Mouse (Mus musculus) limb, embryonic 13.5 days (tissue): ENCODE data around the gene Slc16a10. TPM values are rescaled to one million over a fixed set of nuclear protein-coding genes. Genes with fewer than 3 reads are reported as not detected.

Experiments
- ATAC-seq: fragments of 200-750 bp; cut with Nextera tagmentation; 2 replicates; pipeline ENCODE4 v1.8.0; 2017; ENCODE audit warnings: low read depth, moderate number of reproducible peaks, moderate TSS enrichment; ENCODE audit not compliant: low FRiP score
- H3K27ac ChIP-seq: fragments of 300-500 bp; sonication (generic); 2 replicates; pipeline ENCODE4 v1.5.1; 2015; ENCODE audit warnings: inconsistent platforms, mild to moderate bottlenecking, moderate library complexity
- H3K27me3 ChIP-seq: fragments of 300-500 bp; sonication (generic); 2 replicates; pipeline ENCODE4 v1.6.1; 2015; ENCODE audit warnings: mild to moderate bottlenecking, inconsistent platforms
- H3K36me3 ChIP-seq: fragments of 300-500 bp; sonication (generic); 2 replicates; pipeline ENCODE4 v1.6.1; 2015; ENCODE audit warnings: inconsistent platforms, mild to moderate bottlenecking, moderate library complexity
- H3K4me1 ChIP-seq: fragments of 300-500 bp; sonication (generic); 2 replicates; pipeline ENCODE4 v1.6.1; 2015; ENCODE audit warnings: inconsistent platforms
- H3K4me2 ChIP-seq: fragments of 300-500 bp; sonication (generic); replicated peaks from 2 replicates; pipeline ENCODE4 v1.6.1; 2015; ENCODE audit warnings: inconsistent platforms, mild to moderate bottlenecking, moderate library complexity
- H3K4me3 ChIP-seq: fragments of 300-500 bp; sonication (generic); 2 replicates; pipeline ENCODE4 v1.5.1; 2015; ENCODE audit warnings: moderate library complexity, mild to moderate bottlenecking, inconsistent platforms
- H3K9ac ChIP-seq: fragments of 300-500 bp; sonication (generic); 2 replicates; pipeline ENCODE4 v1.6.1; 2015; ENCODE audit warnings: mild to moderate bottlenecking, inconsistent platforms
- H3K9me3 ChIP-seq: fragments of 300-500 bp; sonication (generic); 2 replicates; pipeline ENCODE4 v1.6.1; 2016; ENCODE audit warnings: inconsistent platforms
- WGBS: fragments of 180-500 bp; shearing (Covaris S2); methylation state at CpG from one replicate; pipeline ENCODE4 v1.1.7; 2015; 5-methylcytosine and 5-hydroxymethylcytosine counted together
- polyA plus RNA-seq: library from polyadenylated mRNA; unstranded; fragments of >200 nt; fragmentation: Nextera tagmentation; extraction: Ambion mirVana; gene quantifications from 2 replicates; pipeline ENCODE4 v1.2.1, GENCODE M21; 2015

Gene Slc16a10
- polyA plus RNA-seq, 1 experiment from 2014 or later = 7.9 TPM

- no peak overlapping the region for H3K4me2 ChIP-seq
- no peak overlapping the region for H3K9ac ChIP-seq
- no peaks in the 10 kb centered on the region for H3K36me3 ChIP-seq
- H3K9me3 ChIP-seq = no peaks in the 10 kb centered on the region
- 85% methylated on average over 6 of the region's 6 CpGs for WGBS
- no peak overlapping the region for H3K4me3 ChIP-seq
- no peak overlapping the region for H3K27ac ChIP-seq
- no peaks in the 10 kb centered on the region for H3K27me3 ChIP-seq
- peaks cover 8% of the 10 kb centered on the region for H3K4me1 ChIP-seq
- no peak for ATAC-seq
Observed at GRCm38 (mm10) chr10:40077960-40078353, 64.1 kb downstream of the Slc16a10 start.

- H3K4me3 ChIP-seq = no peak overlapping the region
- no peak overlapping the region for H3K9ac ChIP-seq
- ATAC-seq = no peak
- H3K4me1 ChIP-seq = peaks cover 8% of the 10 kb centered on the region
- H3K36me3 ChIP-seq = no peaks in the 10 kb centered on the region
- 89% methylated on average over 4 of the region's 4 CpGs for WGBS
- no peaks in the 10 kb centered on the region for H3K9me3 ChIP-seq
- no peak overlapping the region for H3K4me2 ChIP-seq
- H3K27me3 ChIP-seq = no peaks in the 10 kb centered on the region
- no peak overlapping the region for H3K27ac ChIP-seq
Observed at GRCm38 (mm10) chr10:40077346-40077959, 64.6 kb downstream of the Slc16a10 start.

- H3K36me3 ChIP-seq = no peaks in the 10 kb centered on the region
- peaks cover 12% of the 10 kb centered on the region for H3K4me1 ChIP-seq
- ATAC-seq = no peak
- no peak overlapping the region for H3K4me3 ChIP-seq
- no peak overlapping the region for H3K9ac ChIP-seq
- no peak overlapping the region for H3K4me2 ChIP-seq
- no peaks in the 10 kb centered on the region for H3K9me3 ChIP-seq
- H3K27ac ChIP-seq = no peak overlapping the region
- H3K27me3 ChIP-seq = no peaks in the 10 kb centered on the region
- WGBS = 87% methylated on average over 6 of the region's 6 CpGs
Observed at GRCm38 (mm10) chr10:40073608-40074007, 68.5 kb downstream of the Slc16a10 start.

DNA sequence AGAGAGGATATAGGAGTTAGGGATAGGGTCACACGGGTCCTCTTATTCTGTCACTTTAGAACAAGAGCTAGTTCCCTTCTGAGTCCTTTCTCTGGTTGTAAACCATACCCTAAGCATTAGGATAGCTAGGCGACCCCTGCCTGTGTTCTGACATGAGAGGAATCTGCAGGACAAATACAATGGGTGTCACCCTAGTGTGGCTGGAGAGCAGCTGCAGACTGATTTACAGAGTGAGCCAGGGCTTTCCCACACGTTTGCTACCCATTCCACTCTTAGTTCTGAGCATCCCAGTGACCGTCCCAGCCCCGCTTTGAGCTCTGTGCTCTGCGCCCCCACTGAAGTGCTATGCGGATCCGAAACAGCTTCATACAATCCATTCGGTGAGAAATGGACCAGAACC lies 71.4 kb downstream of the Slc16a10 start:
- Histone ChIP-seq H3K9ac (no peak overlapping the region), H3K9me3 (no peaks in the 10 kb centered on the region), H3K36me3 (no peaks in the 10 kb centered on the region), H3K4me1 (peaks cover 25% of the 10 kb centered on the region), H3K27ac (no peak overlapping the region), H3K4me3 (no peak overlapping the region), H3K4me2 (no peak overlapping the region), H3K27me3 (no peaks in the 10 kb centered on the region)
- ATAC-seq = 0 out of 2 replicates have a peak, but pooled peaks have one; percentile 45
- WGBS = 75% methylated on average over 9 of the region's 9 CpGs

DNA sequence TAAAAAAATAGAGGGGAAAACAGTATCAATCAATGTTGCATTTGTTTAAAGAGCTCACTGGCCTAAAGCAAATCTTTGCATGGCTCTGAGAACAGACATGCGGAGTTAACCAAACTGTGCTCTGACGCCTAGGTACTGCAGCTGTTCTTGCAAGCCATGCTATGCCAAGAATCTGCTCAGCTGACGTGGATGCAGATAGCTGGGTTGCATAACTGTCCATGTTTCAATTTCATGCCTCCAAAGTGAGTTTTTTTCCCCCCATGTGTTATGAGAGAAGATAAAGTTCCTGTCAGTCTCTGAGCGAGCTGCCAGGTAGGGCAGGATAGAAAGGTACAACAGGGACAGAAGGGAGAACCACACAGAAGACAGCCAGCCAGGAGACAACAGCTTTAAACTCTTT lies 72.8 kb downstream of the Slc16a10 start:
- Histone ChIP-seq H3K9ac (no peak overlapping the region), H3K27ac (peak overlapping the region; percentile 33; the same call in 1 of the 2 replicates), H3K4me3 (no peak overlapping the region), H3K9me3 (no peaks in the 10 kb centered on the region), H3K4me2 (no peak overlapping the region), H3K27me3 (no peaks in the 10 kb centered on the region), H3K36me3 (no peaks in the 10 kb centered on the region), H3K4me1 (peaks cover 33% of the 10 kb centered on the region)
- no peak for ATAC-seq
- WGBS = 50% methylated on average over 4 of the region's 4 CpGs

DNA sequence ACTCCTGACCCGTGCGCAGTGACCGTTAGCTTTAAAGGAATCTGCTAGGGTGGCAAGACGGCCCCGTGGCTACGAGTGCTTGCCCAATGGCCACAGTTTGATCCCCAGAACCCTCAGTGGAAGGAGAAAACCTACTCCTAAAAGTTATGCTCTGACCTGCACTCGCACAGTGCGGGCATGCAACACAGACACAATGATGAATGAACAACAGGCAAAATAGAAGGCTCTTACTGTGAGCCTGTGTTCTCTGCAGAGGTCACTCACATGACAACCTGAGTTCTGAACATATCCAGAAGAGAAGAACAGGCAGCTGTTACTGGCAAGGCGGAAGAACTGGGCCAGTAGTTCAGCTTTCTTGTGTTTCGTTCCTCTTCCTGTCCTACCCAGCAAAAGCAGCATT lies 73.5 kb downstream of the Slc16a10 start:
- 76% methylated on average over 10 of the region's 10 CpGs for WGBS
- Histone ChIP-seq H3K9ac (no peak overlapping the region), H3K4me3 (no peak overlapping the region), H3K4me1 (peaks cover 33% of the 10 kb centered on the region), H3K27me3 (no peaks in the 10 kb centered on the region), H3K27ac (no peak overlapping the region; the same call in 1 of the 2 replicates), H3K4me2 (no peak overlapping the region), H3K36me3 (no peaks in the 10 kb centered on the region), H3K9me3 (no peaks in the 10 kb centered on the region)
- no peak for ATAC-seq

- Histone ChIP-seq H3K4me1 (peaks cover 37% of the 10 kb centered on the region), H3K4me2 (no peak overlapping the region), H3K27ac (no peak overlapping the region), H3K9ac (no peak overlapping the region), H3K9me3 (no peaks in the 10 kb centered on the region), H3K4me3 (no peak overlapping the region), H3K27me3 (no peaks in the 10 kb centered on the region), H3K36me3 (no peaks in the 10 kb centered on the region)
- WGBS = 39% methylated on average over 1 of the region's 1 CpGs
- no peak for ATAC-seq
Observed at GRCm38 (mm10) chr10:40067529-40067928, 74.5 kb downstream of the Slc16a10 start.

DNA sequence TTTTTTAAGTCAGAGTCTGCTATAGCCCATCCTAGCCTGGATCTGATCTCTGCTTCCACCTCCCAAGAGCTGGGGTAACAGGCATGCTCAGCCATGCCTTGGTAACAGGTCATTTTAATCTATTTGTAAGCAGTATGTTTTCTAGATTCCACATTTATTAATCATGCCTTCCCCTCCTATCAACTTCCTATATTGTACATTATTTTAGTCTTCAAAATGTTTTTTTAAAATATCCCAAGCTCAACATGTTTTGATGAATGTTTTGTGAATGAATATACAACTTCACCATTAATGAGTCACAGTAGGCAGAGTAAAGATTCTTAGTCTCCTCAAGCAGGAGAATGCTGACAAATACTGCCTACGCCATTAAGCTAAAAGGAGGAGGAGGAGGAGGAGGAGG lies 75.0 kb downstream of the Slc16a10 start:
- H3K9ac ChIP-seq = no peak overlapping the region
- no peak for ATAC-seq

DNA sequence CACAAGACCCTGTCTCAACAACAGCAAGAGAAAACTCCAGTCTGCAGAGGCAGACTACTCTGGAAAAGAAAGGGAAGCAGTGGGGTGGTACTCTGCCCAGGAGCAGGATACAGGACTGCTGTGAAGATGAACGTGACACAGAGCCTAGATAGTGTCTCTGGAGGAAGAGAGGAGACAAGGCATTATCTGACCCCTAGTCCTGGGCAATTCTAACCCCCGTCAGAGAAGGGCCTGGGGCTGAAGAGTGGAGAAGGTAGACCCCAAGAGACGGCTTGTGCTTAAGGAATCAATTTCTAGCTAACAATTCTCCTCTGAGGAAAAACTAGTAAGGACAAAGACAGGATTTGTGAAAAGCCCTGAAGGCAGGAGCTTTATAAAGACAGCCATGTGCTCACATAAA lies 76.7 kb downstream of the Slc16a10 start:
- no peak overlapping the region for H3K4me2 ChIP-seq
- H3K27ac ChIP-seq = peak overlapping the region; percentile 76
- H3K9me3 ChIP-seq = no peaks in the 10 kb centered on the region
- H3K4me1 ChIP-seq = peaks cover 37% of the 10 kb centered on the region
- H3K9ac ChIP-seq = peak overlapping the region; percentile 25; the same call in 1 of the 2 replicates
- no peak overlapping the region for H3K4me3 ChIP-seq
- no peaks in the 10 kb centered on the region for H3K27me3 ChIP-seq
- 23% methylated on average over 3 of the region's 3 CpGs for whole genome bisulfite sequencing
- ATAC-seq = no peak
- no peaks in the 10 kb centered on the region for H3K36me3 ChIP-seq

More for the DNA sequence above, 75.0 kb downstream of the Slc16a10 start:
- Histone ChIP-seq H3K27me3 (no peaks in the 10 kb centered on the region), H3K36me3 (no peaks in the 10 kb centered on the region), H3K4me1 (peaks cover 37% of the 10 kb centered on the region), H3K27ac (no peak overlapping the region), H3K9me3 (no peaks in the 10 kb centered on the region), H3K4me2 (no peak overlapping the region), H3K4me3 (no peak overlapping the region)
- WGBS = 29% methylated on average over 1 of the region's 1 CpGs

- Histone ChIP-seq H3K4me3 (no peak overlapping the region), H3K27ac (no peak overlapping the region), H3K36me3 (no peaks in the 10 kb centered on the region), H3K27me3 (no peaks in the 10 kb centered on the region), H3K9ac (no peak overlapping the region), H3K9me3 (no peaks in the 10 kb centered on the region), H3K4me1 (peaks cover 33% of the 10 kb centered on the region), H3K4me2 (no peak overlapping the region)
- ATAC-seq = no peak
- 28% methylated on average over 5 of the region's 5 CpGs for WGBS
Observed at GRCm38 (mm10) chr10:40063291-40063890, 78.7 kb downstream of the Slc16a10 start.

DNA sequence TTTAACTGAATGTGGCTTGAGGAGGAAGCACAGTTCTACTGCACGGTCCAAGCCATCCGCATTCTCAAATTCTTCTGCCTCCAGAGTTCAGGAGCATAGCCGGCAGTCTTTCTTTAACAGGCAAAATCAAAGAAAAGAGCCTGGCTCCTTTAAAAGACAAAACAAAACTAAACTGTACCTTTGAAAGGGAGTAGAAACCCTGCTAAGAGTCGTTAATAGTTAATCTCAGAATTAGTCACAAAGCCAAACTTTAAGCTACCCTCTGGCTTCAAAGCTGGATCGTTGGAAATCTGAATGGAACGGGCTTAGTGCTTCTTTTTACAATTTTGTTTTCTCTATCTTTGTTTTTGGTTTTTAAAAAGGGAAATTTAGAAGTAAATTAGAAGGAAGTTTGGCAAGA lies 79.2 kb downstream of the Slc16a10 start:
- Histone ChIP-seq H3K4me1 (peaks cover 29% of the 10 kb centered on the region), H3K4me3 (no peak overlapping the region), H3K27me3 (no peaks in the 10 kb centered on the region), H3K9me3 (no peaks in the 10 kb centered on the region), H3K27ac (no peak overlapping the region), H3K4me2 (no peak overlapping the region), H3K9ac (no peak overlapping the region), H3K36me3 (no peaks in the 10 kb centered on the region)
- ATAC-seq = no peak
- WGBS = 34% methylated on average over 6 of the region's 6 CpGs

DNA sequence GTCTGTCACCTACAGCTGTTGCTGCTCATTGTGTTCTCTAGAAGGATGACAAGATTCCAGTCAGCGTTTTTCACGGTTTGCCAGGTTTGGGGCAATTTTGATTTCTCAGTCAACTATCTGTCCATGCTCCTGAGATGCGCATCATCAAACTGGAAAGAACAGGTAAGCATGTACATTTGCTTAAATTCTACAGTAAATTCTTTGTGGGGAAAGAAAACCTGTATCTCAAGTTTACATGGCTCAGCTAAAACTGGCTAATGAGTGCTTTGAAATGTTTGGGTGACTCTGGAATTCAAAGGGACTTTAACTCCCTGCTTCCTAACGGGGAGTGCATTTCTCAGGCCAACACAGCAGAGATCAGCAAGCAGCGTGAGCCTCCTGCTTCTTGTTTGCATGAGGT lies 80.1 kb downstream of the Slc16a10 start:
- H3K9ac ChIP-seq = no peak overlapping the region
- H3K27ac ChIP-seq = no peak overlapping the region
- no peaks in the 10 kb centered on the region for H3K9me3 ChIP-seq
- no peak overlapping the region for H3K4me3 ChIP-seq
- no peaks in the 10 kb centered on the region for H3K27me3 ChIP-seq
- 79% methylated on average over 5 of the region's 5 CpGs for WGBS
- no peaks in the 10 kb centered on the region for H3K36me3 ChIP-seq
- no peak overlapping the region for H3K4me2 ChIP-seq
- no peak for ATAC-seq
- peaks cover 29% of the 10 kb centered on the region for H3K4me1 ChIP-seq

DNA sequence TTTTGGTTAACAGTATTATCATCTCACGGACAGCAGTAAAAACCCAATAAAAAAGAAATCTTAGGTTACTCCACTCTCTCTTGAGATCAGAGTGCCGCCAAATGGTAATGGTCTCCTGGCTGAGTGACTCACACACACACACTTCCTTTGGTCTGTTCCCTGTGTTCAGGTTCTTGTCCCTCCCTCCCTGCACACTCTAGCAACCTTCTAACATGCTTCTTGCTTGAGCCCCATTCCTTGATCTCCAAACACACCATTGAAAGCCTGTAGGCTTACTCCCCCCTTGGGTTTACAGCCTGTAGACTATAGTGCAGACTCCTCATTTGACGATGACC lies 83.3 kb downstream of the Slc16a10 start:
- no peaks in the 10 kb centered on the region for H3K9me3 ChIP-seq
- H3K27ac ChIP-seq = no peak overlapping the region
- H3K36me3 ChIP-seq = no peaks in the 10 kb centered on the region
- H3K4me2 ChIP-seq = no peak overlapping the region
- 39% methylated on average over 3 of the region's 3 CpGs for WGBS
- peaks cover 15% of the 10 kb centered on the region for H3K4me1 ChIP-seq
- ATAC-seq = peak; percentile 40; the same call in 1 of the 2 replicates
- H3K4me3 ChIP-seq = no peak overlapping the region
- no peaks in the 10 kb centered on the region for H3K27me3 ChIP-seq
- no peak overlapping the region for H3K9ac ChIP-seq
